Mouse (Mus musculus) bone marrow, adult 2 months (tissue): Measurements from ENCODE around the gene Asap3.

Experiments used
- CTCF ChIP-seq: fragments of 200-500 bp; IDR thresholded peaks from 2 replicates; pipeline ENCODE4 v1.5.1; 2011; ENCODE audit warnings: low read length, control low read depth; ENCODE audit not compliant: control insufficient read depth, insufficient read depth
- POLR2A ChIP-seq: fragments of 200-500 bp; IDR thresholded peaks from 2 replicates; pipeline ENCODE4 v1.6.1; 2011; ENCODE audit warnings: low read depth, mild to moderate bottlenecking, control low read depth, low read length, borderline replicate concordance; ENCODE audit not compliant: control insufficient read depth

GRCm38 (mm10) chr4:136268912-136269311 lies 62.7 kb downstream of the Asap3 start:
- no peak for TF ChIP-seq POLR2A
- no peak for TF ChIP-seq CTCF
